Comparison of ENCODE assay signal across 9 mouse cellular contexts in the genomic region with DNA sequence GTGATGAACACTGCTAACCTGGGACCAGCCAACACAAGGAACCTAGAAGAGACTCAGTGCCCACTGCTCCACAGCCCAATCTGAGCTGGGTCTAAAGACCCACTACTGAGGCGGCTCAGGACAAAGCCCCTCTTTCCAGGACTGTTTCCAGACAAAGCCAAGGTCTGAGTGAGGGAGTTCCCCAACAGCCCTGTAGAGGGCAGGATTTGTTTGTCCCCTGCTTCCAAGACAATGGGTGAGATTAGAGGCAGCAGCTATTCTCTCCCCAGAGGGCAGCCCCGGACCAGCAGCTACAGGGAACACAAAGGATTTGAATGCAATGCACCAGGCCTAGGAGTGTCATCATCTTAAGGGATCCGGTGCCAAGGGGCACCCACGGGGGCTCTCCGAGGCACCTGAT. TPM values are rescaled to one million over a fixed set of nuclear protein-coding genes. Genes with fewer than 3 reads are reported as not detected.
DNase-seq lines count a peak whose midpoint lies in the region; ATAC-seq lines count a peak whose summit lies in the region.
"Had no signal": no experiment of that assay in that cellular context is flagged by ENCODE, and none has a peak within 500 bp of the region (broad histone marks: within the 10 kb centered on the region; RNA-seq: fewer than 3 reads in every experiment).

No protein-coding gene starts in this region.

- intact Hi-C loops in left cerebral cortex, postnatal 4 days (cut with DNase I): no loop called here

- H3K9me3 ChIP-seq in forebrain, embryonic 13.5 days (replicated peaks): no peaks in the 10 kb centered on the region
- H3K9me3 ChIP-seq in hindbrain, embryonic 13.5 days: no peaks in the 10 kb centered on the region
- H3K9me3 ChIP-seq in midbrain, embryonic 12.5 days: no peaks in the 10 kb centered on the region

- ATAC-seq in forebrain, embryonic 13.5 days: peak; percentile 50
- ATAC-seq in hindbrain, embryonic 13.5 days (ENCODE audit: low FRiP score): no peak; the same call in 1 of the 2 replicates
- ATAC-seq in midbrain, embryonic 12.5 days (ENCODE audit: low FRiP score, low read depth): peak; percentile 54; the same call in 1 of the 2 replicates

- H3K27ac ChIP-seq in forebrain, embryonic 13.5 days: no peak overlapping the region
- no peak overlapping the region for H3K27ac ChIP-seq in hindbrain, embryonic 13.5 days
- no peak overlapping the region for H3K27ac ChIP-seq in midbrain, embryonic 12.5 days (replicated peaks)

- 27% methylated on average over 5 of the region's 5 CpGs for WGBS in forebrain, embryonic 13.5 days
- WGBS in hindbrain, embryonic 13.5 days: 32% methylated on average over 5 of the region's 5 CpGs
- WGBS in midbrain, embryonic 12.5 days: 18% methylated on average over 5 of the region's 5 CpGs

- H3K4me1 ChIP-seq in forebrain, embryonic 13.5 days: peaks cover 21% of the 10 kb centered on the region
- H3K4me1 ChIP-seq in hindbrain, embryonic 13.5 days (replicated peaks): peaks cover 24% of the 10 kb centered on the region
- H3K4me1 ChIP-seq in midbrain, embryonic 12.5 days: peaks cover 17% of the 10 kb centered on the region

- peak; percentile 53 for DNase-seq in ovary, postnatal 36 days (ENCODE audit: low spot score)
- no peak for DNase-seq in ovary, adult 18-20 months (ENCODE audit: low spot score)
- DNase-seq in brain, adult 2 months (ENCODE audit: low read depth, low spot score): peak; percentile 79
- DNase-seq in left cerebral cortex, postnatal 4 days: peak; percentile 59
- DNase-seq in yolk sac, embryonic 10.5 days (ENCODE audit: low spot score): peak; percentile 25

- no peak overlapping the region for H3K4me2 ChIP-seq in forebrain, embryonic 13.5 days
- no peak overlapping the region for H3K4me2 ChIP-seq in hindbrain, embryonic 13.5 days
- H3K4me2 ChIP-seq in midbrain, embryonic 12.5 days (replicated peaks): no peak overlapping the region

- H3K27me3 ChIP-seq in forebrain, embryonic 13.5 days: no peaks in the 10 kb centered on the region
- H3K27me3 ChIP-seq in hindbrain, embryonic 13.5 days: no peaks in the 10 kb centered on the region
- H3K27me3 ChIP-seq in midbrain, embryonic 12.5 days: no peaks in the 10 kb centered on the region

- H3K9ac ChIP-seq in forebrain, embryonic 13.5 days: no peak overlapping the region
- peak overlapping the region; percentile 19; the same call in 1 of the 2 replicates for H3K9ac ChIP-seq in hindbrain, embryonic 13.5 days
- H3K9ac ChIP-seq in midbrain, embryonic 12.5 days (replicated peaks): no peak overlapping the region

- no peak overlapping the region for H3K4me3 ChIP-seq in forebrain, embryonic 13.5 days
- no peak overlapping the region for H3K4me3 ChIP-seq in hindbrain, embryonic 13.5 days
- no peak overlapping the region for H3K4me3 ChIP-seq in midbrain, embryonic 12.5 days

- peaks cover 26% of the 10 kb centered on the region for H3K36me3 ChIP-seq in forebrain, embryonic 13.5 days (ENCODE audit: poor library complexity, severe bottlenecking)
- H3K36me3 ChIP-seq in hindbrain, embryonic 13.5 days: peaks cover 21% of the 10 kb centered on the region
- peaks cover 21% of the 10 kb centered on the region for H3K36me3 ChIP-seq in midbrain, embryonic 12.5 days

RNA-seq across cellular contexts. Expression of gene Akap1, which starts 15.8 kb away (rescaled TPM):
- polyA plus RNA-seq in forebrain, embryonic 13.5 days (2015; fragmentation: Nextera tagmentation; extraction: Ambion mirVana): 21.8 and 26.4 TPM in 2 replicates
- polyA plus RNA-seq in hindbrain, embryonic 13.5 days (2015; fragmentation: Nextera tagmentation; extraction: Ambion mirVana): 26.9 and 28.6 TPM in 2 replicates
- total RNA-seq in left cerebral cortex, postnatal 4 days (2021): 10 to 100 TPM; 52.9 to 55.4 TPM
- 20.3 and 23.7 TPM in 2 replicates for polyA plus RNA-seq in midbrain, embryonic 12.5 days (2016; fragmentation: Nextera tagmentation; extraction: Ambion mirVana)
- total RNA-seq: neutrophil, adult 5-6 weeks had no signal
